Mouse (Mus musculus) liver, embryonic 14.5 days (tissue): ENCODE measurements around the gene Fcgr4.

Experiments
- CTCF ChIP-seq: IDR thresholded peaks from 2 replicates; pipeline ENCODE4 v1.5.1; 2016; ENCODE audit warnings: antibody characterized with exemption, low read depth, control low read depth
- EP300 ChIP-seq: IDR thresholded peaks from 2 replicates; pipeline ENCODE4 v1.6.1; 2016; ENCODE audit warnings: antibody characterized with exemption, low read depth

- TF ChIP-seq EP300 (no peak), CTCF (peak; percentile 61)
Observed at GRCm38 (mm10) chr1:170992550-170992949, 26.2 kb upstream of the Fcgr4 start.
